Comparison of ENCODE assay signal across 28 mouse cellular contexts in the genomic region with DNA sequence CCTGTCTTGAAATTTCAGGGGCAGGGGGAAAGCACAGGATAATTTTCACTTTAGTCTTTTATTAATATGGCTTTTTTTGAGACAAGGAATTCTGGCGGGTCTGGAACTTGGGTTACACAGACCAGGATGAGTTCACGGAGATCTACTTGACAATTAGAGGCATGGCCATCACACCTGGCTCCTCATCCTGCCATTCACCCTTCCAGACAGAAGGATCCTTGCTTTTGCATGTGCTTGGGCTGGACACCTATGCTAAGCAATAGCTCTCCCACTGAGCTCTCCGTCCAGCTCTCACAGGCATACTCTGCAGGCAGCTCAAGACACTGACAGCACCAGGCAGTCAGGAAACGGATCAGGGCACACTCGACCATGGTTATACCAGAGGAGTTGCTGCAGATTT.
"Had no signal": no experiment of that assay in that cellular context is flagged by ENCODE, and none has a peak within 500 bp of the region (broad histone marks: within the 10 kb centered on the region; RNA-seq: fewer than 3 reads in every experiment).

No protein-coding gene starts in this region.

- H3K4me1 ChIP-seq: embryonic facial prominence, embryonic 10.5 days; embryonic facial prominence, embryonic 12.5 days; embryonic facial prominence, embryonic 13.5 days; embryonic facial prominence, embryonic 15.5 days; forebrain, embryonic 10.5 days; forebrain, embryonic 12.5 days; forebrain, embryonic 13.5 days; forebrain, embryonic 15.5 days had no signal

- H3K27ac ChIP-seq: embryonic facial prominence, embryonic 10.5 days; embryonic facial prominence, embryonic 12.5 days; embryonic facial prominence, embryonic 13.5 days; embryonic facial prominence, embryonic 15.5 days; forebrain, embryonic 10.5 days; forebrain, embryonic 12.5 days; forebrain, embryonic 13.5 days; forebrain, embryonic 15.5 days; gastrocnemius, adult 2 months; heart, adult 2 months had no signal

- DNase-seq: cerebellum, adult 2 months; cerebellum, adult 8-10 months; cerebellum, adult 9-10 months; cerebellum, adult 9-11 months; cerebellum, postnatal 10 days; cerebellum, postnatal 14 days; cerebellum, postnatal 25 days; cerebellum, postnatal 36 days; embryo, embryonic 11 days; forebrain, postnatal 0 days; gastrocnemius, adult 2 months; gastrocnemius, postnatal 10 days; gastrocnemius, postnatal 14 days; gastrocnemius, postnatal 25 days; gastrocnemius, postnatal 36 days; heart, adult 18-20 months; heart, adult 2 months had no signal

- H3K4me2 ChIP-seq: embryonic facial prominence, embryonic 12.5 days; embryonic facial prominence, embryonic 13.5 days; embryonic facial prominence, embryonic 15.5 days; forebrain, embryonic 12.5 days; forebrain, embryonic 13.5 days; forebrain, embryonic 15.5 days had no signal

- H3K4me3 ChIP-seq: embryonic facial prominence, embryonic 10.5 days; embryonic facial prominence, embryonic 12.5 days; embryonic facial prominence, embryonic 13.5 days; embryonic facial prominence, embryonic 15.5 days; erythroblast, embryonic 14.5 days; forebrain, embryonic 10.5 days; forebrain, embryonic 12.5 days; forebrain, embryonic 13.5 days; forebrain, embryonic 15.5 days; gastrocnemius, adult 2 months; heart, adult 2 months had no signal

- H3K27me3 ChIP-seq: embryonic facial prominence, embryonic 12.5 days; embryonic facial prominence, embryonic 13.5 days; embryonic facial prominence, embryonic 15.5 days; forebrain, embryonic 12.5 days; forebrain, embryonic 13.5 days; forebrain, embryonic 15.5 days had no signal

- H3K9ac ChIP-seq: embryonic facial prominence, embryonic 12.5 days; embryonic facial prominence, embryonic 13.5 days; embryonic facial prominence, embryonic 15.5 days; forebrain, embryonic 12.5 days; forebrain, embryonic 13.5 days; forebrain, embryonic 15.5 days; forebrain, postnatal 0 days had no signal

- ATAC-seq: forebrain, embryonic 13.5 days; forebrain, embryonic 14.5 days; forebrain, embryonic 15.5 days; forebrain, embryonic 16.5 days; forebrain, postnatal 0 days had no signal

- H3K9me3 ChIP-seq: embryonic facial prominence, embryonic 10.5 days; embryonic facial prominence, embryonic 12.5 days; embryonic facial prominence, embryonic 13.5 days; embryonic facial prominence, embryonic 15.5 days; forebrain, embryonic 10.5 days; forebrain, embryonic 12.5 days; forebrain, embryonic 13.5 days; forebrain, embryonic 15.5 days had no signal
